Mouse (Mus musculus): ENCODE measurements around the gene Tmub1. TPM values are rescaled to one million over a fixed set of nuclear protein-coding genes. Genes with fewer than 3 reads are reported as not detected.
A peak's percentile ranks its signal among the peaks of the same experiment; 100 is the strongest.

Tmub1 gene
- polyA plus RNA-seq, 1 experiment from 2014 or later, result 23.5 TPM

DNA sequence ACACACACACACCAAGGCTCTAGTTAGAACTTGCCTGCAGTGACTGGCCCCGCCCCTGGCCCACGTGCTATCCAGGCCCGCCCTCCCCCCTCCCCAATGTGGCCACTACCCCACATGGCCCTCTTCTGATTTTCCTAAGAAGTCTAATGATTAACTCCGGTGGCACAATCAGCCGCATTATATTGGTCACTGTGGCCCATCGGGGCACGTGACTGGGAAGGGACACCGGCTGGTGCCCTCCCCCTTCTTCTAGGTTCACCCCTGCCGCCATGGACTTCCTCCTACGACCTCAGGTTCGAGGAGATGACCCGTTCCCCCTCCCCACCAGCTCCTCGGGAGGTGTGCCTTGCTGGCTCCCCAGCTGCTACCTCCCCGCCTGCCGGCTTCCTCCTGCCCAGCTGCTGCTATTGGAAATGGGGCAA, 19.7 kb downstream of the Tmub1 start:
- Histone ChIP-seq H3K4me1 (ENCODE audit: control insufficient read depth, insufficient read depth, low read length) (peaks cover 34% of the 10 kb centered on the region), H3K27ac (ENCODE audit: low read length) (peak overlapping the region; percentile 99), H3K4me3 (replicated peaks; ENCODE audit: low read length) (peak overlapping the region; percentile 87), H3K9me3 (replicated peaks; ENCODE audit: control insufficient read depth, low read length) (no peaks in the 10 kb centered on the region), H3K36me3 (ENCODE audit: control insufficient read depth, insufficient read depth, low read length) (peaks cover 25% of the 10 kb centered on the region), H3K9ac (ENCODE audit: low read length) (peak overlapping the region; percentile 63), H3K27me3 (ENCODE audit: control insufficient read depth, insufficient read depth, low read length) (no peaks in the 10 kb centered on the region), H3K4me2 (ENCODE audit: low read depth, low read length) (peak overlapping the region; percentile 96)
- 12% methylated on average over 15 of the region's 15 CpGs for WGBS
- ATAC-seq (ENCODE audit: insufficient read depth, low FRiP score), result peak; percentile 22

DNA sequence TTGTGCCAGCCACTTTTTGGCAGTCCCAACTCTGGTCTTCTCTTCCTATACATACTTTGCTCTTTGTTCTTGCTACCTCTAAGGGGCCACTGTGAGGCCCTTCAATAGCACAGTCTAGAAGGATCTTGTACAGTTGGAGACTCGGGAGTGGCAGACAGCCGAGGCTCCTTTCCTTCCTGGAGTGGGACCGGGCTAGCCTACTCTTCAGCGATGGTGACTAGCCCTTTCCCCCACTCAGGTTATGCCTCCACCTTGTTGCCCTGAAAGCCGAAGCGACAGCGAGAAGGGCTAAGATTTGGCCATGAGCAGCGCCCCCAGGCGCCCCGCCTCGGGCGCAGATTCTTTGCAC, 20.4 kb downstream of the Tmub1 start:
- H3K9ac ChIP-seq (ENCODE audit: low read length), result peak overlapping the region; percentile 89
- ATAC-seq (ENCODE audit: insufficient read depth, low FRiP score), result no peak
- H3K9me3 ChIP-seq (replicated peaks; ENCODE audit: control insufficient read depth, low read length), result no peaks in the 10 kb centered on the region
- H3K27ac ChIP-seq (ENCODE audit: low read length), result peak overlapping the region; percentile 99
- no peaks in the 10 kb centered on the region for H3K27me3 ChIP-seq (ENCODE audit: control insufficient read depth, insufficient read depth, low read length)
- peaks cover 40% of the 10 kb centered on the region for H3K4me1 ChIP-seq (ENCODE audit: control insufficient read depth, insufficient read depth, low read length)
- peak overlapping the region; percentile 87 for H3K4me3 ChIP-seq (replicated peaks; ENCODE audit: low read length)
- 31% methylated on average over 12 of the region's 12 CpGs for WGBS
- H3K36me3 ChIP-seq (ENCODE audit: control insufficient read depth, insufficient read depth, low read length), result peaks cover 23% of the 10 kb centered on the region
- peak overlapping the region; percentile 96 for H3K4me2 ChIP-seq (ENCODE audit: low read depth, low read length)

DNA sequence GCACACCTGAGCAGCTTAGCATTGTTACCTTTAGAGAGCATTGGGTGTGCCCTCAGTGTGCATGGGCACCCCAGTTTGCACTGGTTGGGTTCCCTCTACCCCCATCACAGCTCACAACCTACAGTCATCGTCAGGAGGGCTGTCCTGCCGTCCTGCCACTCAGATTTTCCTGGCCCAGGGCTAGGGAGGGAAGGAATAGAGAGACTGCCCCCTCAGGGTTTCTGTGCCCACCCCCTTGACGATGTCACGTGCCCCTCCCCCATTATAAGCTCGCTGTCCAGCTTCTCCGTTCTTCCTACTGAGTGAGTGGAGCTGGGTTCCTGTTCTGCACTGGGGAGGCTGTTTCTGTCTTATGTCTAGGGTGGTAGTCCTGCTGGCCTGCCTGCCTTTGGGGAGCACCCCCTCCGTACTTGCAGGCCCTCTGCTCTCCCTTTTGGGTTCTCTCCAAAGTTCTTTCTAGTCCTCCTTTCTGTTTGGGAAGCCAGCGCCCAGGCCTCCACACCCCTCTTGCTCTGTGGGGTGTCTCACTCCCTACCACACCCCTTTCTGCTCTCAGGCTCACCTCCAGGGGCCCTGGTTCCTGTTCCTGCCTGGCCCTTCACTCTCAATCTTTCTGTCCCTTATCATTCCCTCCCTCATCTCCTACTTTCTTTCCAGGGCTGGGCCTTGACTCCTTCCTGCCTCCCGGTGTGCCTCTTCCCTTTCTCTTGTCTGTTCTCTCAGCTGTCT, 20.9 kb downstream of the Tmub1 start:
- Histone ChIP-seq H3K9me3 (replicated peaks; ENCODE audit: control insufficient read depth, low read length) (no peaks in the 10 kb centered on the region), H3K4me3 (replicated peaks; ENCODE audit: low read length) (peak overlapping the region; percentile 87), H3K36me3 (ENCODE audit: control insufficient read depth, insufficient read depth, low read length) (peaks cover 18% of the 10 kb centered on the region), H3K27me3 (ENCODE audit: control insufficient read depth, insufficient read depth, low read length) (no peaks in the 10 kb centered on the region), H3K27ac (ENCODE audit: low read length) (peak overlapping the region; percentile 99), H3K4me2 (ENCODE audit: low read depth, low read length) (peak overlapping the region; percentile 96), H3K9ac (ENCODE audit: low read length) (peak overlapping the region; percentile 89), H3K4me1 (ENCODE audit: control insufficient read depth, insufficient read depth, low read length) (peaks cover 40% of the 10 kb centered on the region)
- no peak for ATAC-seq (ENCODE audit: insufficient read depth, low FRiP score)
- WGBS, result 12% methylated on average over 9 of the region's 9 CpGs

DNA sequence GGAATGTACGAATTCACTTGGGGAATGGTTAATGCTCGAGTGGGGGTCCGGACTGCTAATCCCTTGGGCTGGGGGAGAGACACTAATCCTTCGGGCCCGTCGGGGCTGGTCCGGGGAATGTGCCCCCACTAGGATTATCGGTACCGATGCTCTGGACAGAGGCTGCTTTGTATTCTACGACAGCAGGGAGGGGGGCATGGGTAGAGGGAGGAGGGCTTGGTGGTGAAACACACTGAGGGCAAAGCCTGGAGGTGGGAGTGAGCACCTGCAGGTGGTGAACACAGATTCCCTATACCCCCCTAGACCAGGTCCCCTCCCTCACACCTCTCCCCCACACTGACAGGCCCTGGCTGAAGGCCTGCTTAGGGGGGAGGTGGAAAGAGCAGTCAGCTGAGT, 21.6 kb downstream of the Tmub1 start:
- 2% methylated on average over 10 of the region's 10 CpGs for WGBS
- Histone ChIP-seq H3K4me1 (ENCODE audit: control insufficient read depth, insufficient read depth, low read length) (peaks cover 40% of the 10 kb centered on the region), H3K27ac (ENCODE audit: low read length) (peak overlapping the region; percentile 99), H3K9ac (ENCODE audit: low read length) (peak overlapping the region; percentile 89), H3K4me2 (ENCODE audit: low read depth, low read length) (peak overlapping the region; percentile 96), H3K36me3 (ENCODE audit: control insufficient read depth, insufficient read depth, low read length) (peaks cover 11% of the 10 kb centered on the region; the same call in 1 of the 2 replicates), H3K4me3 (replicated peaks; ENCODE audit: low read length) (peak overlapping the region; percentile 87), H3K9me3 (replicated peaks; ENCODE audit: control insufficient read depth, low read length) (no peaks in the 10 kb centered on the region), H3K27me3 (ENCODE audit: control insufficient read depth, insufficient read depth, low read length) (no peaks in the 10 kb centered on the region)
- ATAC-seq (ENCODE audit: insufficient read depth, low FRiP score), result no peak

DNA sequence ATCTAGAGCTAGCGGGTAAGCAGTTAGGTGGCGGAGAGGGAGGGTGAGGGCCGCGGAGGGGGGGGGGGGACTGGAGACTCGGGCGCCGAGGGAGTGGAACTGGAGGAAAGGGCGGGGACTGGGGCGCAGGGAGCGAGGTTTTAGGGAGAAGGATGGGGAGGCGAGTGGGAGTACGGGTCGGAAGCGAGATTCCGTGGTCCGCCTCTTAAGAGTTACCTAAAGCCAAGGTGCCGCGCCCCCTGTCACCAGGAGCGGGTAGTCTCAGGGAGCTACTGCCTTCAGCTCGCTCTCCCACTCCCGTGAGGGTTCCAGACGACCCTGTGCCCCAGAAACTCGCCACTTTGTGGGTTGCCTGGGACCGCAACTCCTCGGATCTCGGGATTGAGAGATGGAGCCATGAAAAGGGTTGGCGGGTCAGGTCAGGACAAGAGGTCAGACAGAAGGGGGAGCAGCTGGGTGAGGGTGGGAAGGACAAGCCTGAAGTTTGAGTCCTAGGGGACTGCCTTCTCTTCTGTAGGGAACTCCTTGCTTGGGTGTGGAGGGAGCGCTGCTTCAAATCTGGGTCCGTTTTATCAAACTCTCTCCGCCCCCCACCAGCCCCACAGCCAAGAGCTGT, 22.1 kb downstream of the Tmub1 start:
- Histone ChIP-seq H3K27ac (ENCODE audit: low read length) (peak overlapping the region; percentile 99), H3K4me2 (ENCODE audit: low read depth, low read length) (peak overlapping the region; percentile 96), H3K9me3 (replicated peaks; ENCODE audit: control insufficient read depth, low read length) (no peaks in the 10 kb centered on the region), H3K36me3 (ENCODE audit: control insufficient read depth, insufficient read depth, low read length) (peaks cover 6% of the 10 kb centered on the region; the same call in 1 of the 2 replicates), H3K27me3 (ENCODE audit: control insufficient read depth, insufficient read depth, low read length) (no peaks in the 10 kb centered on the region), H3K4me1 (ENCODE audit: control insufficient read depth, insufficient read depth, low read length) (peaks cover 40% of the 10 kb centered on the region), H3K9ac (ENCODE audit: low read length) (peak overlapping the region; percentile 89), H3K4me3 (replicated peaks; ENCODE audit: low read length) (peak overlapping the region; percentile 87)
- peak; percentile 1; the same call in 1 of the 2 replicates for ATAC-seq (ENCODE audit: insufficient read depth, low FRiP score)
- under 1% methylated on average over 30 of the region's 30 CpGs for WGBS

DNA sequence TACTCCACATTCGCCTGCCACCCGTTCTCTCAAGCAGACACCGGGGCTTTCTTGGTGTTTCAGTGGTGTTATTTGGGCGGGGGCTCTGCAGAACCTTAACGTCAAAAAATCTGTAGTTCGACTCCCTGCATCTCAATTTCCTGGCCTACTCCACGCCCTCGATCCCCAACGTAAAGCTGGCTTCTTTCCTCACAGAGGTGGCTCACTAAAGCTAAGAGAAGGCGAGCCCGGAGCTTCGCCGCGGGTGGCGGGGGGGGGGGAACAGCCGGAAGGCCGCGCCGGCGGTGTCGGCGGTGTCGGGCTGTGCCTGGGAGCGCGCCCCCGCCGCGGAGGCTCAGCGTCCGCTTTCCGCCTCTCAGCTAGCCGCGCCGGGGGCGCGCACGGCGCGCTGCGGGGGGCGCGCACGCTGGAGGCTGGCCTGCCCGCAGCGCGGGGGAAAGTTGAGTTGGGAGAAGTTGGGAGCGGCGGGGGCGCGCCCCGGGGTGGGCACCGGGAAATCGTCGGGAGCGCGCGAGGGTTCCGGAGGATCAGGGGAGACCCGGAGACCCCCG, 22.7 kb downstream of the Tmub1 start:
- 0 out of 2 replicates have a peak, but pooled peaks cover under 1% of the 10 kb centered on the region for H3K36me3 ChIP-seq (ENCODE audit: control insufficient read depth, insufficient read depth, low read length)
- peak; percentile 32; the same call in 1 of the 2 replicates for ATAC-seq (ENCODE audit: insufficient read depth, low FRiP score)
- under 1% methylated on average over 52 of the region's 60 CpGs for whole genome bisulfite sequencing

DNA sequence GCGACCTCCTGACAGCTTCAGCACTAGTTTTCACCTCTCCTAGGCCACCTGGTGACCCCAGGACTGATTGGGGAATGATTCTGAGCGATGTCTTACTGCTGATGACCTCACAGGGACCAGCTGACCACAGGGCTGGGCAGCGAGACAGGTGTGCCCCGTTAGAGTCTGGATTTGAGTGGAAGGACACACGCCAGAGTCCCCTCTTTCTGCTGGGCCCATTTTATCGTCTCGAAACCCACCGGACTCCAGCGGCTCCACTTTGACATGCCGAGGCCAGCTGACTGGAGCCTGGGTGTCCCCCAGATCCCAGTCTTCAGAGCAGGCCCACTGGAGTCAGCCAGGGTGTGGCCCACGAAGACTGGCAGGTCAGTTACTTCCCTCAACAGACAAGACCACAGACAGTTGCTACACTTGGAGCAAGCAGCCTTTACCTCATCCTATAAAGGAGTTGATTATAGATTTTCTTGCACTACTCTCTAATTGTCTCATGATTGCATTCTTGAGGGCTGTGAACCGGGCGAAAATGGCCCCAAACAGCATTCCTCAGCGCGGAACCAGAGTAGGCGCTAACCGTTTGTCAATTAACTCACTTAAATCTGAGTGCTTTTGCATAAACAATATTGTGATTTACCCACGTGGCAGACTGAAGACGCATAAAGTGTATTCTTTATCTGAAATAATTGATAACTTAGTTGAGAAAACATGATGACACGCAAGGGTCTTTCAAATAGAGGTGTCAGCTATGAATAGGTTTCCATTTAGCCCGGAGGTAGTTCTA, 23.5 kb downstream of the Tmub1 start:
- peak overlapping the region; percentile 96 for H3K4me2 ChIP-seq (ENCODE audit: low read depth, low read length)
- WGBS, result 7% methylated on average over 21 of the region's 21 CpGs
- H3K4me3 ChIP-seq (replicated peaks; ENCODE audit: low read length), result peak overlapping the region; percentile 87
- H3K36me3 ChIP-seq (ENCODE audit: control insufficient read depth, insufficient read depth, low read length), result no peaks in the 10 kb centered on the region
- H3K27me3 ChIP-seq (ENCODE audit: control insufficient read depth, insufficient read depth, low read length), result no peaks in the 10 kb centered on the region
- H3K4me1 ChIP-seq (ENCODE audit: control insufficient read depth, insufficient read depth, low read length), result peaks cover 40% of the 10 kb centered on the region
- ATAC-seq (ENCODE audit: insufficient read depth, low FRiP score), result no peak
- peak overlapping the region; percentile 99 for H3K27ac ChIP-seq (ENCODE audit: low read length)
- H3K9ac ChIP-seq (ENCODE audit: low read length), result peak overlapping the region; percentile 89
- H3K9me3 ChIP-seq (replicated peaks; ENCODE audit: control insufficient read depth, low read length), result no peaks in the 10 kb centered on the region

More for the DNA sequence above, 22.7 kb downstream of the Tmub1 start:
- Histone ChIP-seq H3K9me3 (replicated peaks; ENCODE audit: control insufficient read depth, low read length) (no peaks in the 10 kb centered on the region), H3K27ac (ENCODE audit: low read length) (peak overlapping the region; percentile 99), H3K4me2 (ENCODE audit: low read depth, low read length) (peak overlapping the region; percentile 96), H3K9ac (ENCODE audit: low read length) (peak overlapping the region; percentile 89), H3K27me3 (ENCODE audit: control insufficient read depth, insufficient read depth, low read length) (no peaks in the 10 kb centered on the region), H3K4me1 (ENCODE audit: control insufficient read depth, insufficient read depth, low read length) (peaks cover 40% of the 10 kb centered on the region), H3K4me3 (replicated peaks; ENCODE audit: low read length) (peak overlapping the region; percentile 87)

DNA sequence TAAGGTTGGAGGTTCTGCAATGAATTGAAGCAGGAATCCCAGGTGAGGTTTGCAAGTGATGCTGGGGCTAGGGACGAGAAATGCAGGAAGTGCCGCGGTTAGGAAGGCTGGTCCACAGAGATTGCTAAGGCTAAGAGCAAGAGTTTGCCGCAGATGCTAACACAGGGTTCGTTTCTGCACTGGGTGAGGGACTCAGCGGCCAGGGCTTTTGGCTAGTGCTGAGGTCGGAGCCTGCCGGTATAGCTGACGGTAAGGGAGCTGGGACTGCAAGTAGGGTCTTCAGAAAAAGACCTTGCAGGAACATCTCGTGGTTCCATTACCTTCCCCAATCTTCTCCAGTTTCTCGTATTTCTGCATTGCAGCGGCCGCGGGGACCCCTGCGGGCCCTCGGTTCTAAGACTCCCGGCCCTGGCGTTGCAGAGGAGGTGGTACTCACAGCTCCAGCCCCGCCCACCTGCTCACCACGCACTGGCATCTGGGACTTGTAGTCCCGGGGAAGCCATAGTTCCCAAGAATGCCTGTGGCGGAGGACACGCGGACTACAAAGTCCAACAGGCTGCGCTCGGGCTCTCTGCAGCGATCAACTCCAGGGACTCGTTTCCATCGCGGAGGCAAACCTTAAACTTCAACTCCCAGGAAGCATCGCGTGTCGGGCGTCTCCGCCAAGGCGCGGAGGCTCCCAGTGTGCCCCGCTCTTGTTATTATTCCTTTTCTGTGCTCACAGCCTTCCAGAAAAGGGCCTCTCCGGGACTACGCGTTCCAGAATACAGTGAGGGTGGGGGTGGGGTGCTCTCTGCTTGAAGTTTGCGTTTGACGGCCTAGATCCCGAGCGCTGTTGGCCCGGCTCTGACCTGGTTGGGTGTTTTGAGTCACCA, 24.3 kb downstream of the Tmub1 start, which contains the start of the genes Cdk5 and Slc4a2:
Gene Cdk5, minus strand, starts transcription at position 402 of the 875 bp plus-strand sequence.
Gene Slc4a2, plus strand, starts transcription at position 709 of the 875 bp plus-strand sequence.
- no peaks in the 10 kb centered on the region for H3K27me3 ChIP-seq (ENCODE audit: control insufficient read depth, insufficient read depth, low read length)
- H3K4me2 ChIP-seq (ENCODE audit: low read depth, low read length), result peak within 1 kb of the TSS; percentile 96
- ATAC-seq (ENCODE audit: insufficient read depth, low FRiP score), result peak; percentile 92
- H3K36me3 ChIP-seq (ENCODE audit: control insufficient read depth, insufficient read depth, low read length), result no peaks in the 10 kb centered on the region
- H3K9me3 ChIP-seq (replicated peaks; ENCODE audit: control insufficient read depth, low read length), result no peaks in the 10 kb centered on the region
- peak within 1 kb of the TSS; percentile 87 for H3K4me3 ChIP-seq (replicated peaks; ENCODE audit: low read length)
- peak within 1 kb of the TSS; percentile 89 for H3K9ac ChIP-seq (ENCODE audit: low read length)
- peaks cover 36% of the 10 kb centered on the region for H3K4me1 ChIP-seq (ENCODE audit: control insufficient read depth, insufficient read depth, low read length)
- H3K27ac ChIP-seq (ENCODE audit: low read length), result peak within 1 kb of the TSS; percentile 99
- WGBS, result under 1% methylated on average over 46 of the region's 46 CpGs
